Mouse (Mus musculus): ENCODE measurements at regions not wholly inside any gene's neighbourhood (a gene's known extent, or its start where the extent isn't known, plus 50 kb on each side); places are given as distances from the start of the nearest gene placed in this dataset.

DNA sequence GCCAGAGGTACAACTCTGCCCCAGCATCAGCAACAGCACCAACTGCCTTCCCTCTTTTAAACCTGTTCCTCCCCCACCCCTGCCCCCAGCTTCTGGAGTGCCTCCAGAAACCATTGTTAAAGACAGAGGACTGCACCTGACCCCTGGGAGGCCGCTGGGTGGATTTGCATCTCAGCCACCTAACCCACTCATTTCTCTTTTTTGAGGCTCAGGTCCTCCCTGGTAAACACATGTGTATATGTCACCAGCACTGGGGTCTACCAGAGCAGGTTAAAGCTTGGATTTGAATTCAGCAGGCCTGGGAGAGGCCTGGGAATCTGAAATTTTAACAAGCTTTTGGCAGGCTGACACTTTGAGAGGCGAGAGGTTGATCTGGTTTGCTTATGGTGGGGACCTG, 63.5 kb upstream of the Kazn start:
- 39% methylated on average over 2 of the region's 2 CpGs for WGBS
- no peaks in the 10 kb centered on the region for H3K9me3 ChIP-seq
- H3K36me3 ChIP-seq (replicated peaks): no peaks in the 10 kb centered on the region
- no peak for DNase-seq (ENCODE audit: extremely low spot score, low spot score)
- no peaks in the 10 kb centered on the region for H3K27me3 ChIP-seq (ENCODE audit: poor library complexity, severe bottlenecking)
- no peak overlapping the region for H3K4me3 ChIP-seq
- peak overlapping the region; percentile 32 for H3K27ac ChIP-seq
- peaks cover 37% of the 10 kb centered on the region for H3K4me1 ChIP-seq

DNA sequence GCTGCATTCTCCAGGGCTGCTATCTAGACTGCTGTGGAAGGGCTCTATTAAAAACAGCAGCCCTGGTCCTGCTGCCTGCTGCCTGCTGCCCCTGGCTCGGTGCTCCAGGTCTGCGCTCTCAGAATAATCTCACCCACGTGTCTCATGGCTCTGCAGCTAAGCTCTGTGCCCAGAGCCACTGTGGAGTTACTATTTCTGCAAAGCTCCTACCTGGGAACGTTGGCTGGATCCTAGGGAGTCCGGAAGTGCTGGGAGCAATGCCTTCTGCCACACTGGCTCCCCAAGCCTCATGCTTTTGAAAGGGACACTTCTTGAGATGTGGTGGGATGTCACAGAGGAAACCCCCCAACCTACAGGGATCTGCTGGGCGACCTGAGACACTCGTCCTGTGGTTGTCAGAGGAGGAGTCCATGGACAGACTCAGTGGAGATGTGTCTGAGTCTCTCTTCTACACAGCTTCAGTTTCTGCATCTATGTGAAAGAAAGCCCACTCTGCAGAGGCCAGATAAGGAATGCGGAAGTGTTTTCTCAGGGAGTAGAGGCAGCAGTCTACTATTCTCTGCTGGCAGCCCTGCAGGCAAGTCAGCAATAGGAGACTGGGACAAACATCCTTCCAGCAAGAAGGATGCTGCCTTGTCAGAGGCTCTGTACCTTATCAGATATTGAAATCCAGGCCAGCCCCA, 63.0 kb upstream of the Kazn start:
- H3K9me3 ChIP-seq: no peaks in the 10 kb centered on the region
- no peak for DNase-seq (ENCODE audit: extremely low spot score, low spot score)
- H3K4me1 ChIP-seq: peaks cover 37% of the 10 kb centered on the region
- no peaks in the 10 kb centered on the region for H3K27me3 ChIP-seq (ENCODE audit: poor library complexity, severe bottlenecking)
- no peaks in the 10 kb centered on the region for H3K36me3 ChIP-seq (replicated peaks)
- H3K4me3 ChIP-seq: no peak overlapping the region
- 24% methylated on average over 8 of the region's 8 CpGs for WGBS
- peak overlapping the region; percentile 32 for H3K27ac ChIP-seq

DNA sequence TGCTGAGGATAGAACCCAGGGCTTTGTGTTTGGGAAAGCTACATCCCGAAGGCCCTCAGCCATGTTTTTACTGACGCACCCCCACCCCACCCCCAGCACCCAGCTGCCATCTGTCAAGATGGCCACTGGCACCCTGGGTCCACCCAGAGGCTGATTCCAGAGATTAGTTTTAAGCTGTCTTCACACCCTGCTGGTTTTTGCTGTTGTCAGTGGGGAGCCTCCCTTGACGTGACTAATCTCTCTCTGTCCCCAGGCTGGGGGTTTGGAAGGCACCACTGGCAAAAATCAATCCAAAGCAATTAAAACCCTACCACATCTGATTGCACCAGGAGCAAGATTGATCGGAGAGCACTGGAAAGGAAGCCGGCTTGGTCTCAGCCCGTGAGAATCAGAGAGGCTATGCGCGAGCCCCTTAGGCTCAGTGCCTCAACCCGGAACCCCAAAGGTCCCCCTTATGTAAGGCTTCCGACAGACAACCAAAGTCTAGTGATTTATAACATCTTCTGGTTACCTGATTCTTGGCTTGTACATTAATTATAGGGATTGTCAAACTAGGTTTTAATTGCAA, 59.7 kb upstream of the Kazn start:
- no peaks in the 10 kb centered on the region for H3K36me3 ChIP-seq (replicated peaks)
- 53% methylated on average over 10 of the region's 10 CpGs for WGBS
- no peak for DNase-seq (ENCODE audit: extremely low spot score, low spot score)
- no peaks in the 10 kb centered on the region for H3K27me3 ChIP-seq (ENCODE audit: poor library complexity, severe bottlenecking)
- H3K4me1 ChIP-seq: peaks cover 37% of the 10 kb centered on the region
- H3K27ac ChIP-seq: no peak overlapping the region
- no peak overlapping the region for H3K4me3 ChIP-seq
- no peaks in the 10 kb centered on the region for H3K9me3 ChIP-seq

DNA sequence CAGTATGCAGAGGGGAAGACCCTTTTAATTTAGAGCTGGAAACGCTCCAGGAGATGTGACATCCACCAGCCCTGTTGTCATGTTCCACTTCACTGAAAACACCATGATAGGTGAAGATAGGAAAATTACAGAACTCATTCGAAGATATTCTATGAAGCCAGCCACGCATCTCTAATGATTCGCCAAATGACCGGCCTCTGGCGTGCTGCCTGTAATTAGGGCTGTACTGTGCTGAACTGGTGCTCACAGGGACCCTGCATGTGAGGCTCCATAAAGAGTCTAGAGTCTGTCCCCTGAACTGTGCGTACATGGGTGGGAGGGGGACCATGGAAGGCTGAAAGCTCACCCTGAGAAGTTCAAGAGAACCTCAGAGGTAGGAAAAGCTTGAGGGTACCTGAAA, 53.6 kb upstream of the Kazn start:
- no peak overlapping the region for H3K4me3 ChIP-seq
- H3K4me1 ChIP-seq: peaks cover 9% of the 10 kb centered on the region; the same call in 1 of the 2 replicates
- no peaks in the 10 kb centered on the region for H3K36me3 ChIP-seq (replicated peaks)
- no peaks in the 10 kb centered on the region for H3K9me3 ChIP-seq
- 85% methylated on average over 7 of the region's 7 CpGs for WGBS
- H3K27ac ChIP-seq: no peak overlapping the region
- no peaks in the 10 kb centered on the region for H3K27me3 ChIP-seq (ENCODE audit: poor library complexity, severe bottlenecking)
- DNase-seq (ENCODE audit: extremely low spot score, low spot score): no peak

DNA sequence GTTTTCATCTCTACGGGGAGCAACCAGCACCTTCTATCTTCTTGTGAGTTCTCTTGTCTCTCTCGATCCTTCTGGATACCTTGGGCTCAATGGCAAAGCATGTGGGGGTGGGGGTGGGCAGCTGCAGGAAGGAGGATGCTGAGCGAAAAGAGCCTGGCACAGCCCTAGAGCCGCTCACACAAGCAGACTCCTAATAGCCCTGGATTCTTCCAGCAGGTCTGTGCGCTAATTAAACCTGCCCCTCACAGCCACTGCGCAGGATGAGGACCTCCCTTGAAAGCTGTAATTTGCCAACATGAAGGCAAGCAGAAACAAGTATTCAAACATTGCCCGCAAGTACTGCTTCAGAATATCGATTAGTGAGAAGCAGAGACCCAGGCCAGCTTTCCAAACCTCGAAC, 53.1 kb upstream of the Kazn start:
- Histone ChIP-seq H3K9me3 (no peaks in the 10 kb centered on the region), H3K36me3 (replicated peaks) (no peaks in the 10 kb centered on the region), H3K27me3 (ENCODE audit: poor library complexity, severe bottlenecking) (no peaks in the 10 kb centered on the region), H3K27ac (no peak overlapping the region), H3K4me3 (no peak overlapping the region), H3K4me1 (peaks cover 9% of the 10 kb centered on the region; the same call in 1 of the 2 replicates)
- 89% methylated on average over 9 of the region's 9 CpGs for WGBS
- no peak for DNase-seq (ENCODE audit: extremely low spot score, low spot score)

DNA sequence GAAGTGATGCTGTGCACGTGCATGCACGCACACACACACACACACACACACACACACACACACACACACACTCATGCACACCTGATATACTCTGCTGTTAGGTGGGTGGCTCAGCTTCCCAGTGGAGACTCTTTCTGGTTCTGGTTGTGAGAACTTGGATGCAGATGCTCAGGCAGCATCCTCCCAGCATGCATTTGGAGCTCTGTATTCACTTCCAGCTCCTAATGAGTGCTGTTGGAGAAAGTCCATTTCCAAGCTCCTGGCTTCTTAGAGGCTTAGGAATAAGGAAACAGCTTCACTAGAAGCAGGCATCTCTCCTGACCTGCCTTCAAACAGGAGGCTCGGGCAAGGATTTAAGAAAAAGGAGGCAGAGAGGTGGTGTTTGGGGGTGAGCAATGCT, 52.2 kb upstream of the Kazn start:
- H3K27me3 ChIP-seq (ENCODE audit: poor library complexity, severe bottlenecking): no peaks in the 10 kb centered on the region
- no peak overlapping the region for H3K27ac ChIP-seq
- H3K4me3 ChIP-seq: no peak overlapping the region
- no peaks in the 10 kb centered on the region for H3K36me3 ChIP-seq (replicated peaks)
- 73% methylated on average over 3 of the region's 3 CpGs for WGBS
- no peaks in the 10 kb centered on the region for H3K9me3 ChIP-seq
- no peak for DNase-seq (ENCODE audit: extremely low spot score, low spot score)
- peaks cover 9% of the 10 kb centered on the region; the same call in 1 of the 2 replicates for H3K4me1 ChIP-seq

Measured in forebrain, embryonic 10.5 days (tissue).